Mouse (Mus musculus): ENCODE measurements around the gene Spin1.

- TF ChIP-seq POLR2A (IDR thresholded peaks at IDR 0.05; ENCODE audit: insufficient read depth, low read depth, low read length) (no peak), CTCF (IDR thresholded peaks at IDR 0.05) (no peak), EP300 (IDR thresholded peaks at IDR 0.05; ENCODE audit: insufficient read depth, low read depth, low read length) (no peak)
These were observed 3.4 kb downstream of the Spin1 start for GRCm38 (mm10) chr13:51103861-51104650.
